Mouse (Mus musculus) heart, adult 2 months (tissue): ENCODE measurements around the gene Sds. TPM values are rescaled to one million over a fixed set of nuclear protein-coding genes. Genes with fewer than 3 reads are reported as not detected.
A peak's percentile ranks its signal among the peaks of the same experiment; 100 is the strongest.

Experiments used
- DNase-seq, 2 experiments: peaks; one replicate each; pipeline ENCODE4 v3.0.0; 2021
- H3K27ac ChIP-seq: fragments of 200-600 bp; 2 replicates; pipeline ENCODE4 v1.8.1; 2022
- H3K27me3 ChIP-seq: fragments of 200-500 bp; 2 replicates; pipeline ENCODE4 v1.6.1; 2012; ENCODE audit warnings: mild to moderate bottlenecking, low read length, inconsistent platforms, mixed read lengths; ENCODE audit not compliant: control insufficient read depth, insufficient read depth
- H3K36me3 ChIP-seq: fragments of 200-500 bp; 2 replicates; pipeline ENCODE4 v1.6.1; 2012; ENCODE audit warnings: low read length, inconsistent platforms; ENCODE audit not compliant: control insufficient read depth, insufficient read depth
- H3K4me1 ChIP-seq: fragments of 200-500 bp; 2 replicates; pipeline ENCODE4 v1.6.1; 2011; ENCODE audit warnings: low read length; ENCODE audit not compliant: control insufficient read depth, insufficient read depth
- H3K4me3 ChIP-seq: fragments of 200-600 bp; 2 replicates; pipeline ENCODE4 v1.8.1; 2022
- H3K79me2 ChIP-seq: fragments of 200-500 bp; replicated peaks from 2 replicates; pipeline ENCODE4 v1.6.1; 2012; ENCODE audit warnings: mild to moderate bottlenecking, inconsistent platforms, low read length, moderate library complexity, mixed read lengths; ENCODE audit not compliant: control insufficient read depth, insufficient read depth
- H3K9ac ChIP-seq: fragments of 200-500 bp; 2 replicates; pipeline ENCODE4 v1.6.1; 2012; ENCODE audit warnings: low read depth, mild to moderate bottlenecking, control low read depth, inconsistent platforms, low read length, mixed read lengths
- CTCF ChIP-seq: fragments of 200-600 bp; IDR thresholded peaks from 2 replicates; pipeline ENCODE4 v1.8.1; 2022; ENCODE audit warnings: antibody characterized with exemption, mild to moderate bottlenecking, moderate library complexity
- EP300 ChIP-seq: fragments of 200-500 bp; IDR thresholded peaks from 2 replicates; pipeline ENCODE4 v1.6.1; 2011; ENCODE audit warnings: low read depth, low read length, control low read depth; ENCODE audit not compliant: insufficient read depth
- POLR2A ChIP-seq: fragments of 200-500 bp; IDR thresholded peaks from 2 replicates; pipeline ENCODE4 v1.6.1; 2011; ENCODE audit warnings: mild to moderate bottlenecking, low read depth, low read length, control low read depth; ENCODE audit not compliant: insufficient read depth
- WGBS: fragments of 180-500 bp; shearing (Covaris S2); methylation state at CpG from one replicate; pipeline ENCODE4 v1.1.7; 2018; 5-methylcytosine and 5-hydroxymethylcytosine counted together
- intact Hi-C: fragments of 180-260 bp; cut with DNase I; formaldehyde crosslinking; loops from one replicate; pipeline ENCODE4 v1.15.1; 2025
- polyA plus RNA-seq: library from polyadenylated mRNA; depleted of rRNA; stranded (reverse); fragments of >200 nt; gene quantifications from 2 replicates; pipeline ENCODE4 v1.2.3, GENCODE M21; 2012
- total RNA-seq, 2 experiments: library from RNA; stranded (reverse); gene quantifications; 2 replicates each; pipeline ENCODE4 v1.2.3; 2021

Sds gene
- total and polyA plus RNA-seq, 3 experiments = 1.2 to 10.9 (median 3.0) TPM

- peak within 1 kb of the TSS; percentile 66 for H3K4me3 ChIP-seq
- peak; percentile 96 to 99 for DNase-seq
- H3K9ac ChIP-seq = peak within 1 kb of the TSS; percentile 60
- no peaks in the 10 kb centered on the region for H3K27me3 ChIP-seq
- peak within 1 kb of the TSS; percentile 88 for H3K27ac ChIP-seq
- intact Hi-C loops = loop anchor here (2.0 kb wide), 1 partner anchor 78 kb away; the partner anchor contains the start of genes Iqcd and Tpcn1
- H3K79me2 ChIP-seq = no peaks in the 10 kb centered on the region
- WGBS = 2% methylated on average over 36 of the region's 36 CpGs
- no peaks in the 10 kb centered on the region for H3K36me3 ChIP-seq
- TF ChIP-seq CTCF = peak; percentile 19; the same call in 1 of the 2 replicates
- peak; percentile 93 for TF ChIP-seq POLR2A
- TF ChIP-seq EP300 = no peak
- peaks cover 24% of the 10 kb centered on the region for H3K4me1 ChIP-seq
Measured at GRCm38 (mm10) chr5:120510982-120511642, 34.8 kb downstream of the Sds start, which contains the start of gene Slc8b1. Gene Slc8b1, plus strand, starts transcription at chr5:120511168.

GRCm38 (mm10) chr5:120511643-120512220 is 35.4 kb downstream of the Sds start:
- intact Hi-C loops = loop anchor here (2.0 kb wide), 1 partner anchor 77 kb away; the partner anchor contains the start of genes Iqcd and Tpcn1
- Histone ChIP-seq H3K9ac (peak overlapping the region; percentile 60), H3K4me3 (peak overlapping the region; percentile 66), H3K27ac (peak overlapping the region; percentile 88), H3K36me3 (no peaks in the 10 kb centered on the region), H3K4me1 (peaks cover 28% of the 10 kb centered on the region), H3K27me3 (no peaks in the 10 kb centered on the region), H3K79me2 (no peaks in the 10 kb centered on the region)
- 17% methylated on average over 14 of the region's 14 CpGs for WGBS
- peak; percentile 63 to 73 for DNase-seq
- TF ChIP-seq EP300 (no peak), POLR2A (no peak)

GRCm38 (mm10) chr5:120512911-120513555 is 36.7 kb downstream of the Sds start:
- no peak for TF ChIP-seq EP300
- no peak for TF ChIP-seq POLR2A
- TF ChIP-seq CTCF = no peak
- Histone ChIP-seq H3K4me3 (no peak overlapping the region), H3K27me3 (no peaks in the 10 kb centered on the region), H3K27ac (no peak overlapping the region), H3K9ac (no peak overlapping the region), H3K4me1 (peaks cover 38% of the 10 kb centered on the region), H3K36me3 (no peaks in the 10 kb centered on the region), H3K79me2 (no peaks in the 10 kb centered on the region)
- intact Hi-C loops = no loop called here
- DNase-seq = no peak
- 73% methylated on average over 15 of the region's 15 CpGs for WGBS

- Histone ChIP-seq H3K79me2 (no peaks in the 10 kb centered on the region), H3K4me3 (no peak overlapping the region), H3K27me3 (no peaks in the 10 kb centered on the region), H3K27ac (peak overlapping the region; percentile 57), H3K9ac (no peak overlapping the region), H3K36me3 (no peaks in the 10 kb centered on the region), H3K4me1 (peaks cover 38% of the 10 kb centered on the region)
- DNase-seq = peak in 1 of 2 experiments; percentile 44
- WGBS = 83% methylated on average over 9 of the region's 9 CpGs
- no peak for TF ChIP-seq CTCF
- intact Hi-C loops = no loop called here
Measured at GRCm38 (mm10) chr5:120514031-120514677, 37.8 kb downstream of the Sds start.

- DNase-seq = peak in 1 of 2 experiments; percentile 43
- Histone ChIP-seq H3K27ac (peak overlapping the region; percentile 83), H3K4me1 (peaks cover 38% of the 10 kb centered on the region)
Measured at GRCm38 (mm10) chr5:120514754-120515153, 38.4 kb downstream of the Sds start.

More at GRCm38 (mm10) chr5:120514754-120515153, 38.4 kb downstream of the Sds start:
- intact Hi-C loops = no loop called here
- no peaks in the 10 kb centered on the region for H3K27me3 ChIP-seq
- H3K36me3 ChIP-seq = no peaks in the 10 kb centered on the region
- TF ChIP-seq POLR2A (no peak), CTCF (no peak), EP300 (no peak)
- no peak overlapping the region for H3K4me3 ChIP-seq
- H3K79me2 ChIP-seq = no peaks in the 10 kb centered on the region
- WGBS = 6% methylated on average over 4 of the region's 4 CpGs
- H3K9ac ChIP-seq = no peak overlapping the region
